Mouse (Mus musculus): ENCODE measurements at regions not wholly inside any gene's neighbourhood (a gene's known extent, or its start where the extent isn't known, plus 50 kb on each side); places are given as distances from the start of the nearest gene placed in this dataset.

DNA sequence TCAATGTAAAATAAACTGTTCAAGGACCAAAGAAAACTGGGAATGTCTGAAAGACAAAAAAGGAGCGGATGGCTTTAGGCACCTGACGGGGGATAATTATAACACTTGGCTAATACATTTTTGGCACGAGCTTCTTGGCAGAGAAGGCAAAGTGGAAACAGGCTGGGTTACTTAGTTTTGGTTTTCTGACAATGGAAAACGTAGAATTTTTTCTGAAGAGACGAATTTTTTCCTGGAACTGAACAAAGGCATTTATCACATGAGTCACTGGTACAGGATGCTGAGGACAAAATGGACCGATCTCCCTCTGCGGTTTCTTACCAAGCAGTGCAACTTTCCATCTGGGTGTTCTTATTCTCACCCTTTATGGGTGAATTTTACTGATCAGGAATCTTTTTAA lies 143.2 kb upstream of the Slit3 start:
- no peak for DNase-seq

DNA sequence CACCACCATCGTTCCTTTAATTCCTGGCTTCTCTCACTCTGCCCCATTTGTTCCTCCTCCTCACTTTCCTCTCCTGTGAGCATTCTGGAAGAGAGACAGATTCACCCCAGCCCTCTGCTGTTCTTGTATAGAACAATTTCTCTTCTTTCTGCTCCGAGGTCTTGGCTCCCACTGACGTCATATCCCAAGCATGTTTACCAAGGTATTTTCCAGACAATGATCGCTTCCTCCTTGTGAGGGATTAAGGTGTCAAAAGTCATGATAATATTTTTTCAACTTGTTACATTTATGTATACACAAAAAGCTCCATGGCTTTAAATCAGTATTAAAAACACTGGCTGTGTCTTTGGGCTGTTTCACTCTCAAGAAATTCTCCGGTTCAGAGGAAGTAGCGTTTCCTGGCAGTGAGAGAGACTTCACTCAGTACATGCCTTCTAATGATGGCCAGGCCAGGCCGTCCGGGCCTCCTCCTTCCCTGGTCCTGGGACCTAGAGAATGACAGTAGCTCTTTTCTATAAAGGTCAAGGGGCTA lies 142.4 kb upstream of the Spdl1 start:
- DNase-seq, result no peak

DNA sequence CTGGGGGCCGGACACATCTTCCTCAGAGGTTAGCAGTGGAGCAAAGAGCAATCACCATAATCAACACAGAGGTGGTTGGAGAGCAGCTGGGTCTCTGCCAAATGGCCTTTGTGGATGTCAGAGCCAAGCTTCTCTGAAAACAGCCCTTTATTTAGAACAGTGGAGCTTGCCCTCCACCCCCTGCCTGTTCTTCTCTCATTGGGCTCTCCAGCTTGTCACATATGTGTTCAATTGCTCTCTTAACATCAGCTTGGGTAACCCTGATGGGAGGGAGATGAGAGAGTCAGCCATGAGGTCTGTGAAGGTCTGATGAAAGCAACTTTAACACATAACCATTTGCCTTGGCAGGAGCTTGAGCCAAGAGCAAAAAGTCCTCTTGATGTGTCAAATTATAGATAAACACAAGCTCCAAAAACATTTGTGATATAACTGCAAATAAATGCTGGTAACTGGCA lies 140.1 kb upstream of the Spdl1 start:
- peak; percentile 17 for DNase-seq

DNA sequence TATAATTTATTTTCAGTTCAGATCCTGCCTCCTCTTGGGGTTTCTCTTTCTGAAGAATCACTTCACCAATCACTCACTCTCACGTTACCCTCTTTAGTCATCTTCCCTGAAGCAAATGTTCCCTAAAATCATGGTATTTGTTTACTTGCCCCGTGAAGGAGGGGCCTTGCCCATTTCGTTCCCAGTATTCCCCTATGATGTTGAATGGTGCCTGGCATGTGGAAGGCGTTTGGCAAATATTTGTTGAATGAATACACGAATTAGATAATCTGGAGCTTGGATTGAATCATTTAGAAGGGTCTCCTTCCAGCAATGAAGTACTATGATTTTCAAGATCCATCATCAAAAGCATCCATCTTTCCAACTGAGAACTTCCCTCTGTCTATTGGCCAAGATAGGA lies 139.6 kb upstream of the Spdl1 start:
- no peak for DNase-seq

DNA sequence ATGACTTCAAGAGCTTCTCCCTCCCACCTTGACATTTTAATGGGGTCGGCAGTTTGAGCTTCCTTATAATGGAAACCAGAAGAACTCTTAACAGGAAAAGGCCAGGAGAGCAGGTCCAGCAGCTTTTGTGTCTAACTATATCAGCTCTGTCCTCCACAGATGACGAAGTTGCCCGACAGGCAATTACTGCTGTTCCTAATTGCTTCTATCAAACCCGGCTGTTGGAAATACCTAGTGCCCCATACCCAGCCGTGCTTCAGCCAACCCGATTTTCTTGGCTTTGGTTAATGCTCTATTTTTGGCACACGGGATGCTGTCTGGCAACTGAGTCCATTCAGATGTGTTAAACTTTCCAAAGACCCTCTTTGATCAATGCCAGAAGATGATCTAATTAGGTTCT lies 125.8 kb upstream of the Spdl1 start:
- DNase-seq, result no peak

DNA sequence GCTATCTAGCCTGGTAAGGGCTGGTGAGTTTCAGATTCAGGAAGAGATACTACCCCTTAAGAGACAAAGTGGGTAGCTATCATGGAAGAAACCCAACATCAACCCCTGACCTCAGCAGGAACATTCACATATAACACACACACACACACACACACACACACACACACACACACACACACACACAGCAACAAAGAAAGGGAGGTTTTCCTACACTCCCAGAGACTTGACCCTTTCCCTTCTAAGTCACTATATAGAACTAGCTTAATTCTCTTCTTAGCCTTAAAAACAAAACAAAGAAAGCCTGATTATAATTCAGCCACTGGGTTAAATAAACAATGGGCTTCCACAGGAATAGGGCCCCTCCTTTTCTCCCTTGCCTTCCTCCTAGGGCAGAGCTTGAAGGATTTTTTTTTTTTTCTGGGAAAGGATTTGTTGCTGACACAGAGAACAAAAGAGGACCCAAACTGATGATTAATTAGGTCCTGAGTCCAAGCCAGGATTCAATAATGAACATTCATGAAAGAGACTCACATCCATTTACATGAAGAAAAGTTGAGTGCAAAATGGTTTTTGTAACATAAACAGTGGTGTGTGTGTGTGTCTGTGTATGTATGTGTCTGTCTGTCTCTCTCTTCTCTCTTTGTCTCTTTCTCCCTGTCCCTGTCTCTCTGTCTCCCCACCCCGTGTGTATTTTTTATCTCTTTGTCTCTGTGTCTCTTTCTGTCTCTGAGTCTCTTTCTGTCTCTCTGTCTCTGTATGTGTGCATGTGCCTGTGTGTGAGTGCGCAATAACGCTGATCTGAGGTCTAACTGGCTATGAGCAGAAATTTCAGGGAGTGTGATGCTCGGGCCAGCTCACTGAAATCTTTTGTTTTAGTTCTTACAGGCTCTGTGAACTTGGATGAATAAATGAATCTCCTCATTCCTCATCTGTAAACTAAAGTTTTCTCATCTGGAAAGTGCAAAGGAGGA lies 108.3 kb upstream of the Spdl1 start:
- DNase-seq, result no peak

DNA sequence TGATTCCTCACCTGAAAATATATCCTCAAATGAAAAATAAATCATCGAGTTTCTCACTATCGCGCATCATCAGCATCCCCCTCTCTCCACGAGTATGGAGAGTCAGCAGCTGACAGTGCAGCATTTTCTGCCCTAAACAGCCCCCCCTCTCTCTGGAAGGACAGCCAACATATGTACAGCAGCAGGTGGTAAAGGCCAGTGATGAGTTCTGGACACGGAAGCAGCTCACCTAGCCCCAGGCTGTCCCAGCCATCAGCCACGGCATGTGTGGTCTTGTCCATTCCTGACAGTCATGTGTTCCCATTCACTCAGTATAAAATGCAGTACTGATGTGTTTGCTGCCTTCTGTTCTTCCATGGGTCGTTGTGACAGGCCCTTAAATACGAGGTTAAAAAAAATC lies 106.7 kb upstream of the Spdl1 start:
- DNase-seq, result no peak

DNA sequence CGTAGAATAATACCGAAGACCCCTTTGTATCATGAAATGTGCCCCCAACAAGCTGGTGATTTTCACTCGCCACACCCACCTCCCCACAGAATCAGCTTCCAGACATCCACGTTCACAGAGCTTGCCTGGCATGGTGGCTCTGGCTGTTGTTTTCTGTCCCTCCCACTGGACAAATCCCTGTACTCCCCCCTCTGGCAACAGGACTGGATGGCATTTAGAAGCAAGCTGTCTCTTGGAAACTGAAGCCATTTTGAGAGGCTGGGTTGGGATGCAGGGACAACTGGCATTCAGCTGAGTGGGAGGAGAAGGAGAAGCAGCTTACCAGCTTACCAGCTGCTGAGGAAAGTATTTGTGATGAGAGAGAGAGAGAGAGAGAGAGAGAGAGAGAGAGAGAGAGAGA lies 105.6 kb upstream of the Spdl1 start:
- DNase-seq, result no peak

DNA sequence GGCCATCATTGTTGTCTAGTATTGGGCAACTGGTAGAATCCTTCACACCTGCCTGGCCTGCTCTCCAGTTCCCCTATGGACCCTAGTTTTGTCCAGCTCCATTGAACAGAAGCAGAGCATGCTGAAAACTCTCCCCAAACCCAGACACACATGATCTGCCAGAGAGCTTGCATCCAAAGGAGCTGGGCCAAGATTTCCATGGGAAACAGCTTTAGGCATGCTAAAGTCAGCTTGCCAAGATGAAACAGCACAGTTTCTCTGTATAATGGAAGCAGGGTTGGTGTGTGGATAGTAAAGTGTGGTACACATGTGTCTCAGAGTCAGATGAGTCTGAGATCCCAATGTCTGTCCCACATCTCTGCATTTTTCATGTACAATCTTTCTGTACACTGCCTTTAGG lies 98.8 kb upstream of the Spdl1 start:
- no peak for DNase-seq

DNA sequence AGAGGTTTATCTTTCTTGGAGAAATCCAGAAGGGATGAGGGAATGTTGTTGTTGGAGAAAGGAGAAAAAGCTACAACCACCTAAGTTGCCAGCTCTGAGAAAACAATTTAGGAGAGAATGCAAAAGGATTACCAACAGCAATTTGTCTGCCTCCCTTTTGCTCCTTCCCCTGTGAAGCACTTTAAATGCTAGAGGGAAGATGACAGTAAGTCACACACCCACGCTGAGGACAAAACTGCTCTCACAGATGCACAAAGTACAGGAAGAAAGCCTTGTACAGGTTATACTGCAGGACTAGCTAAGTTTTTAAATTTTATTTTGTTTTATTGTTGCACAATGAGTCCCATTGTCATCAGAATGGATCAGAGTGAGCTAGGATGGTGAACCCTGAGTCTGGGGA lies 83.7 kb upstream of the Spdl1 start:
- no peak for DNase-seq

DNA sequence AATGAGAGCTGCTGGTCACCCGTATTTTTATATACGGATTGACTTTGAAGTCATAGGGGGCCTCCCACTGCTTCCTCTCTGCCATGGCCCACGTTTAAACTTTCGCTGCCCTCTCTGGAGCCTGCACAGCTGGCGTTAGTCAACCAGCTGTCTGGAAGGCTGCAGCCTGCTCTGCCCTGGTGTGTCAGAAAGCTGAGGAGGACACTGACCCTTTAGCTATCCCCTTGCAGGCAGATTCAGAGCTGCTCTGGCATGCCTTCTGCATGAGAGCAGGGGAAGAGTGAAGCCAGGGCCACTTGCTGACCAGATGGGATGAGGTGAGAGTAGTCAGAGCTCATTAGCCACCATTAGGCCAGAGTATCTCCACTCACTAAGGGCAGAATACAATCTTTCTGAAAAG lies 76.4 kb upstream of the Spdl1 start:
- no peak for DNase-seq

DNA sequence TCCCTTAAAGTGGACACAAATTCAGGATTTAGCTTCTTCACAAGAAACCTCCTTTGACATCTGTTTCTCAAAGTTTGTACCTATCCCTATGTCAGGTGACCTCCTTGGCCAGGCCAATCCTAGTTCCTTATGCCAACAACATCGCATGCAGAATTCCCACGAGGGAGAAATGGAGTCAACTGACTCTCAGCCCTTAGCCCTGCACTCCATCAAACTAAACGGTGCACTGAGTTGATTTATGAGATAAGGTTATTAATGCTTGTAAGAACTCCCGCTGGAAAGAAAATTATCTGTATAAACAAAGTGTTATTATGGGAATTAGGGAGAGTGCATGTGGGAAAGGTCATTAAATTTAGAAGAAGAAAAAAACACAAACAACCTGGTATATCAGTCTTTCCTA lies 70.8 kb upstream of the Spdl1 start:
- DNase-seq, result no peak

DNA sequence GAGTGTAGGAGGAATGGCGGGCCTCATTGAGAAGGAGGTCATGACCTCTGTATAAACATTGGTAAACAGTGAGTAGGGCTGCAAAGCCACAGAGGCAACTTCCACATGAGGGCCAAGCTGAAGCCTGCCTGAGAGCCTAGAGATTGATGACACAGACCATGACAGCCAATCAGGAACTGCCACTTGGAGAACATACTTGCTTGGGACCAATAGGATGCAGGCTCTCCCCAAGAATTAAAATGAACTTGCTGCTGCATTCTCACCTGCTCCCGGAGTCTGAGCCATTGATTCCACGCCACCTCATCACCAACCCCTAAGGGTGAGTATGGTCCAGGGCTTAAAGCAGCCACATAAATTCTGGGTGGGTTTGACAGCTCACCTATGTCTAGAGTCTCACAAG lies 66.0 kb upstream of the Spdl1 start:
- DNase-seq, result no peak

DNA sequence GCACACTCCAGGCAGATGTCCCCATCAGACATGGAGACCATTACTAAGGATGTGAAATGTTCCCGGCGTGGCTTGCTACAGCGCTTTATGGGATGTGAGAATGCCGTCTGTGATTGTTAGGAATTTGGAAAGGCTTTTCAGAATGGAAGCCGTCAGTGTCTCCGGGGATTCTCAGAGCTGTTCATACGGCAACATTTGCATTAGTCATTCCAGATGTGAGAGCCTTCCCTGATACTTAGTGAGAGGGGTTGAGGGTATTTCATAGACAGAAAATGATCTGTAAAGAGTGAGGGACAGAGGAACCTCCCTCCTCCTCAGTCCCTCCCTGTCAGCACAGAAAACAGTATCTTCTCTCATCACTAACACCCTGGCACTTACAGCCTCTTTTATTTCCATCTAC lies 62.2 kb upstream of the Spdl1 start:
- DNase-seq, result no peak

DNA sequence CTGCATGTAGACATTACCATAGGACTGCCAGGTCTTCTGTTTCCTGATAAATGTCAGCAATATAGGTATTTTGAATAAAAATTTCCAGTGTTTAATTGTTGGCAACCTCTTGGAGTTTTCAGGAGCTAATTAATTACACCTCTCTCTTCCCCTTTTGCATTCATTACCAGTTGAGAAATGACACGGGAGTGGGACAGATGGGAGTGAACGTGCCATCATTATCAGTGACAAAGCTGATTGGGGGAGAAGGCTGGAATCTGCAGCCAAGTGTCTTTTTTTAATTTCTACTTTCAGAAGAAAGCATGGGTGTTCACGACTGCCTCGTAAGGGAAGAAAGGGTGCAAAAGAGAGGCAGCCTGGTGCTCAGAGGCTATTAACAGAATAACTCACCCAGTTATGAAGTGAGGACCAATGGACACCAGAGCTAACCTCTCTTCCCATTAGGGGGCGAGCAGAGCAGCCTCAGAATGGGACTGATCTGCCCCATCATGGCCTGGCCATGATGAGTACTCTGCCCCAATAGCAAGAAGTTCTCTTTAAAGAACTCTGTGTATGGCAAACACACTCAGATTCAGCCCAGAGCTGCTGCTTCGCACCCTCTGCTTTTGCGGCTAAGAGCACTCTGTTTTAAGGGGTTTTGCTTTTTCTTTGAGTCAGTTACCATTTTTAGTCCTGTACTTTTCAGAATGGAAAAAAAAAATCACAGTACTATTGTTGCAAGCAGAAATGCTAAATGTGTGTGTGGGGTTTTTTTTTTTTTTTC lies 55.1 kb upstream of the Spdl1 start:
- DNase-seq, result no peak

DNA sequence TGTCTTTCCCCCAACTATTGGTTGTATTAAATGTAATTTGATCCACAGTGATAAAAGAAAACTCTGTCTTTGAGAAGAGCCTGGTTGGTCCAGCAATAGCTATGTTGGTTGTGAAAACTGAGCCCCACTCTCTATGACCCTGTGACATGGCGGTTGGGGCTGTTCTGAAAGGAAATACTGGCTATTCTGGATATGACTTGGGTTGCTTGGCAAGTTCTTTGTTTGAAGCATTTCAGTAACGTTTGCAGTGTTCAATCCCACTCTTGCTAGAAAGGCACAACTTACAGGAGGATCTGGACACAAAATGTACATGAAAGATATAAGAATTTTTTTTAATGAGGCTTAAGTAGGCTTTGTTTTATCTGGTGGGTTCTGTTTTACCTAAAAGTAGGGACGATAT lies 54.1 kb upstream of the Spdl1 start:
- DNase-seq, result no peak
